Mouse (Mus musculus): ENCODE results near the gene Gh. TPM values are rescaled to one million over a fixed set of nuclear protein-coding genes. Genes with fewer than 3 reads are reported as not detected.

Gene Gh
- polyA plus RNA-seq, 1 experiment from 2014 or later = not detected

GRCm38 (mm10) chr11:106260826-106261450, 40.7 kb downstream of the Gh start:
- DNase-seq (ENCODE audit: low read depth, low spot score) (no peak), ATAC-seq (no peak)
- ChIA-PET CTCF (interaction anchor here (1.3 to 1.4 kb wide), 2 partner anchors 15 to 20 kb away, joined by 3 to 5 read pairs; partner anchors contain the start of gene Tcam1), POLR2A (no interaction called here)
- in situ Hi-C loops (cut with MboI; ENCODE audit: low pct_unique_long_range_greater_than_20kb) = no loop called here
- H3K27me3 ChIP-seq = no peaks in the 10 kb centered on the region
- no peak for TF ChIP-seq CTCF (IDR thresholded peaks at IDR 0.05)

DNA sequence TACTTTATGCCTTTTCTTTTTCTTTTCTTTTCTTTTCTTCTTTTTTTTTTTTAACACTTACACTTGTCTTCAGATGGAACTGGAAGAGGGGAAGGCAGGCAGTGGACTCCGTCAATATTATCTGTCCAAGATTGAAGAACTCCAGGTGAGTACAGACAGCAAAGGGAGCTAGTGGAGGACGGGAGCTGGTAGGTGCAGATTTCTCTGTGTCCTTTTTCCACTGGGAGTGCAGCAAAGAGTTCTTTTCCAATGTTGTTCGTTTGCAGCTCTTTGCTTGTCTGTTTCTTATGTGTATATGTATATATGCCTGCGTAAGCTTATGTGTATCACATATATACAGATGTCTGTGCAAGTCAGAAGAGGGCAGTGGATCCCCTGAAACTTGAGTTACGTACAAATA, 44.9 kb downstream of the Gh start:
- DNase-seq (ENCODE audit: low read depth, low spot score) (no peak), ATAC-seq (no peak)
- no peak for TF ChIP-seq CTCF (IDR thresholded peaks at IDR 0.05)
- ChIA-PET CTCF (interaction anchor here (0.9 to 1.7 kb wide), 9 partner anchors 10 to 135 kb away, joined by 3 to 9 read pairs (median 4); partner anchors contain the start of gene Tcam1), POLR2A (interaction anchor here (1.2 kb wide), 1 partner anchor 15 kb away, joined by 8 read pairs; no protein-coding TSS in a partner anchor)
- in situ Hi-C loops (cut with MboI; ENCODE audit: low pct_unique_long_range_greater_than_20kb) = no loop called here
- no peaks in the 10 kb centered on the region for H3K27me3 ChIP-seq

DNA sequence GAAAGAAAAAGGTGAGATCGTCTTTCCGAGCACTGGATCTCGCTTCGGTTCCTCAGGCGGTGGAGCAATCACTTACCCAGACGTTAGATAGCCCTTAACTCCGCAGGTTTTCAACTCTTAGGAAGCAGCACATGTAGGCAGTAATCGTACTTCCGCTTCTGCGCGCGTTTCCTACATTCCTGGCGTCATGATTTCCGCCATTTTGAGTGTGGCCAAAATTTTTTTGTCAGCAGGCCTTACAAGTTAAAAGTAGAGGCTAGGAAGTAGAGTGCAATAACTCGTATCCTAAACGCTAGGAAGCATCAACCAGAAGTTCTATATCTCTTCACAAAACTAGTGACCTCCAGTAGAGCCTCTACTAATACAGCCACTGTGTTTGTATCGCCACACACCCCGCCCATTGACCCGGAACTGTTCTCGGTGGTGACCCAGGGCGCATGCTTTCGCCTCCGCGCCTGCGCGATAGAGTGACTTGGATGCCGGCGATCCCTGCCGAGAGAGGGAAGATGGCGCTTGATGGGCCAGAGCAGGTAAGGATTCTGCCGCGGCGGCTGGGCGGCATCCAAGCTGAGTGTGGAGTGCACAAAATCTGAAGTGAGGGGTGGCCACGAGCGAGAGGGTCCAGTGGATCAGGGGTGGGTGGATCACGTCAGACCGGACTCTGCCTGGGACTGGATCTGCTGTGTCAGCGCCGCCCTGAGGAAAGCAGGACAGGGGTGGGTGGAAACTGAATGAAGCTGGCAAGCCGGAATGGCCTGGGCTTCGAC, 45.8 kb downstream of the Gh start, which contains the start of the genes Ftsj3 and Psmc5:
Gene Ftsj3, minus strand, starts transcription at position 395 of the 767 bp plus-strand sequence.
Gene Psmc5, plus strand, starts transcription at position 470 of the 767 bp plus-strand sequence.
- CTCF ChIA-PET = interaction anchor here (0.9 to 1.7 kb wide), 6 partner anchors 10 to 111 kb away, joined by 3 to 7 read pairs (median 4); no protein-coding TSS in a partner anchor
- ATAC-seq = peak; percentile 63
- in situ Hi-C loops (cut with MboI; ENCODE audit: low pct_unique_long_range_greater_than_20kb) = no loop called here
- no peaks in the 10 kb centered on the region for H3K27me3 ChIP-seq
- peak; percentile 71 for DNase-seq (ENCODE audit: low read depth, low spot score)
- TF ChIP-seq CTCF (IDR thresholded peaks at IDR 0.05) = no peak
- POLR2A ChIA-PET = interaction anchor here (1.2 kb wide), 1 partner anchor 15 kb away, joined by 8 read pairs; no protein-coding TSS in a partner anchor

DNA sequence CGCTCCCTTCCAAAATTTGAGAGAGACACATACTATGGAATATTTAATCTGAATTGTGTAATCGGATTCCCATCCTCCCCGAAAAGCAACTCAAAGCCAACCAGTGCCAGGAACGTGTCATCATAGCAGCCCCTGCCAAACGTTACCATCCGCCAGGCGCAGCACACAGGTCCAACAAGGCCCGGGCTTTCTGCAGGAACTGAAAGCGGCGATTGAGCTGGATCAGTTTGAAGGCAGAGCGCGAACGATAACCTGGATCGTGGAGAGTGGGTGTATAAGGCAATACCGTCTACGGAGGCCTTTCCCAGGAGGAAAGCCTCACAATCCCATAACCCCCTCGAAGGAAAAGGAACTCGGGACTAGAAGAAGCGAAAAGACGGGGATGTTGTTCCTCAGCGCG, 46.5 kb downstream of the Gh start:
- CTCF ChIA-PET = no interaction called here
- POLR2A ChIA-PET = no interaction called here
- in situ Hi-C loops (cut with MboI; ENCODE audit: low pct_unique_long_range_greater_than_20kb) = no loop called here
- no peak for ATAC-seq
- H3K27me3 ChIP-seq = no peaks in the 10 kb centered on the region
- DNase-seq (ENCODE audit: low read depth, low spot score) = no peak
- no peak for TF ChIP-seq CTCF (IDR thresholded peaks at IDR 0.05)

DNA sequence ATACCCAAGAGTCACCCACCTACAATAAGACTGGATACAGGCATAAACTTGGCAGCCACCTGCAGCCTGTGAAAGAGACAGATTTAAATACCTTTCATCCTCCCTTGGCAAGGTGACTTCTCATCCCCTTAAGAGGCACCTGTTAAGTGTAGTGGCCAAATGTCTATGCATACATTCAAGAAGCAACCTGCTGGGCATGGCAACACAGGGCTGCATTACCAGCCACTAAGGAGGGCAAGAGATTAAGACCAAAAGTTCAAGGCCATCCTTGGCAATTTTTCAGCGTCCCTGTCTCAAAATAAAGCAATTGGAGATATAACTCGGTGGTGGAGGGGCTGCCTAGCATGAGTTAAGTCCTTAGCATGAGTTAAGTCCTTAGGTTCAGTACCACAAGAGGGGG, 46.9 kb downstream of the Gh start:
- DNase-seq (ENCODE audit: low read depth, low spot score) = no peak
- POLR2A ChIA-PET = no interaction called here
- H3K27me3 ChIP-seq = no peaks in the 10 kb centered on the region
- TF ChIP-seq CTCF (IDR thresholded peaks at IDR 0.05) = no peak
- CTCF ChIA-PET = no interaction called here
- in situ Hi-C loops (cut with MboI; ENCODE audit: low pct_unique_long_range_greater_than_20kb) = no loop called here
- ATAC-seq = no peak

Other genes starting within 250 kb of the Gh start
- gene Taco1, start 235.8 kb downstream of the Gh start, polyA plus RNA-seq (2021) = 16.3 TPM
- gene Map3k3, start 217.3 kb downstream of the Gh start, polyA plus RNA-seq (2021) = 43.9 TPM
- not detected for gene Gm10840, start 141.0 kb downstream of the Gh start, polyA plus RNA-seq (2021)
- 80.1 TPM for gene Limd2, start 141.0 kb downstream of the Gh start, polyA plus RNA-seq (2021)
- gene Strada, start 99.7 kb downstream of the Gh start, polyA plus RNA-seq (2021) = 23.3 TPM
- gene Ccdc47, start 85.5 kb downstream of the Gh start, polyA plus RNA-seq (2021) = 136 TPM
- 62.9 TPM for gene Ddx42, start 84.9 kb downstream of the Gh start, polyA plus RNA-seq (2021)
- gene Ftsj3, start 45.8 kb downstream of the Gh start, polyA plus RNA-seq (2021) = 68.3 TPM
- 181 TPM for gene Psmc5, start 45.7 kb downstream of the Gh start, polyA plus RNA-seq (2021)
- 56.4 TPM for gene Smarcd2, start 28.9 kb downstream of the Gh start, polyA plus RNA-seq (2021)
- gene Tcam1, start 25.2 kb downstream of the Gh start, polyA plus RNA-seq (2021) = 0.37 TPM
- 0.06 TPM for gene Cd79b, start 12.9 kb upstream of the Gh start, polyA plus RNA-seq (2021)
- gene Scn4a, start 51.4 kb upstream of the Gh start, polyA plus RNA-seq (2021) = 0.08 TPM
- not detected for gene Prr29, start 63.6 kb upstream of the Gh start, polyA plus RNA-seq (2021)
- gene Icam2, start 86.2 kb upstream of the Gh start, polyA plus RNA-seq (2021) = not detected
- gene Ern1, start 186.0 kb upstream of the Gh start, polyA plus RNA-seq (2021) = 12.4 TPM

All from Patski (cell line).